Mouse (Mus musculus): Measurements from ENCODE around the gene Ropn1l.
A peak's percentile ranks its signal among the peaks of the same experiment; 100 is the strongest.

DNA sequence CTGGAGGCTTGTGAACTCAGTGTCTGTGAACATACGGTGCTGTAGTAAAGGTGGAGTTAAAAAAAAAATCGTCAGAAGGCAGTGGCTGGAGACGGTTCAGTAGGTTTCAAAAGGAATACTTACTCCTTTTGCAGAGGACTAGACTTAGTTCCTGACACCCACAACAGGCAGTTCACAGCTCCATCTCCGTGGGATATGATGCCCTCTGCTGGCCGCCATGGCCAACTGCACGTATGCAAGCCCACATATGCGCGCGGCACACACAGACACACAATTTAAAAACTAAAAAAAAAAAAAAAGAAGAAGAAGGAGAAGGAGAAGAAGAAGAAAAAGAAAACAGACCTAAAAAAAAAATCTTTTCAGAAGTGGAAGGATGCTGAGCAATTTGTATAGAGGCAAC is 34.5 kb downstream of the Ropn1l start:
- peak; percentile 91; the same call in 1 of the 2 replicates for TF ChIP-seq CTCF (IDR thresholded peaks at IDR 0.05; ENCODE audit: control insufficient read depth, insufficient read depth, insufficient replicate concordance, low read depth, low read length)
- no peak for TF ChIP-seq POLR2A (IDR thresholded peaks at IDR 0.05; ENCODE audit: control insufficient read depth, low read depth, low read length)
